Mouse (Mus musculus): ENCODE results near the gene Rnpc3. TPM values are rescaled to one million over a fixed set of nuclear protein-coding genes. Genes with fewer than 3 reads are reported as not detected.

Gene Rnpc3
- polyA plus RNA-seq (2017; shearing (Covaris generic)), result 37.4 TPM

GRCm38 (mm10) chr3:113629606-113630359 lies at the start of gene Rnpc3:
Rnpc3 (minus strand) TSS chr3:113630149.

DNA sequence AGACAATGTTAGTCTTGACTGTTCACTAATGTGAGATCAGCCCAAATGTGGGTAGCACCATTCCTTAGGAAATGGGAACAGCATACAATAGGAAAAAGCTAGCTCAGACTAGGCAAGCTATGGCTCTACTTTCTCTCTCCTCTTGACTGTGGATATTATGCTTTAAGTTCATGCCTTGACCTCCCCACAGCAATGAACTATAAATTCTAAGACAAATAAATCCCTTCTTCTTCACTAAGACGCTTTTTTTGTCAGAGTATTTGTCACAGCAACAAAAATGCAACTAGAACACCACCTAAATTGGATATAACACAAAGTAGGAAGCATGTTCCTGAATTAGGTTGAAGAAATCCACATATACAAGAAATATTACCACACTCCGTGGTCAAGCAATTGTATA lies 23.4 kb downstream of the Rnpc3 start, which contains the start of gene Amy1:
Gene Amy1 (minus strand): TSS at position 101 of the 400 bp plus-strand sequence.

Other genes starting within 250 kb of the Rnpc3 start
- gene Amy2a1, start 97.7 kb downstream of the Rnpc3 start, polyA plus RNA-seq (2017; shearing (Covaris generic)), result not detected
- gene Amy1, start 23.4 kb downstream of the Rnpc3 start, polyA plus RNA-seq (2017; shearing (Covaris generic)), result 1.3 TPM